Mouse (Mus musculus): ENCODE data around the gene Cryba4. TPM values are rescaled to one million over a fixed set of nuclear protein-coding genes. Genes with fewer than 3 reads are reported as not detected.

The Cryba4 gene
- polyA plus RNA-seq (2015; fragmentation: Illumina TruSeq; extraction: RNeasy Lipid Tissue Mini Kit (QIAGEN cat#74804); ENCODE audit: insufficient read depth, low replicate concordance): not detected

DNA sequence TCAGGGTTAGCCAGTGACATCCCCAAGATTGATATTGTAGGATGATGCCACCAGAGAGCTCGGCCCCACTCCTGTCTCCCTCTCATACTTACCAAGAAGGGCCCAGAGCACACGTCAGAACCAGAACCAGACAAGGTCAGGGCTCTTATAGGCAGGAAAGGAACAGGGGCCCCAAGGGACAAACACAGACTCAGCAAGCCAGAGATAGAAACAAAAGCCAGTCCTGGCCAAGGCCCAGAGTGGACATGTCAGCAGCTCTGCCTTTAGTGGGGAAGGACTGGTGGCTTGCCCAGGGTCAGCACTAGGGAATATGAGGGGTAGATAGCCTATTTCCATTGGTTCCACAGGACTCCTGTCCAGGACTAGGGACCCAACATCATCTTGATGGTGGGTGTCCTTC is at the start of gene Cryba4:
TSS of gene Cryba4 (minus strand) at position 119 of the 400 bp plus-strand sequence.

DNA sequence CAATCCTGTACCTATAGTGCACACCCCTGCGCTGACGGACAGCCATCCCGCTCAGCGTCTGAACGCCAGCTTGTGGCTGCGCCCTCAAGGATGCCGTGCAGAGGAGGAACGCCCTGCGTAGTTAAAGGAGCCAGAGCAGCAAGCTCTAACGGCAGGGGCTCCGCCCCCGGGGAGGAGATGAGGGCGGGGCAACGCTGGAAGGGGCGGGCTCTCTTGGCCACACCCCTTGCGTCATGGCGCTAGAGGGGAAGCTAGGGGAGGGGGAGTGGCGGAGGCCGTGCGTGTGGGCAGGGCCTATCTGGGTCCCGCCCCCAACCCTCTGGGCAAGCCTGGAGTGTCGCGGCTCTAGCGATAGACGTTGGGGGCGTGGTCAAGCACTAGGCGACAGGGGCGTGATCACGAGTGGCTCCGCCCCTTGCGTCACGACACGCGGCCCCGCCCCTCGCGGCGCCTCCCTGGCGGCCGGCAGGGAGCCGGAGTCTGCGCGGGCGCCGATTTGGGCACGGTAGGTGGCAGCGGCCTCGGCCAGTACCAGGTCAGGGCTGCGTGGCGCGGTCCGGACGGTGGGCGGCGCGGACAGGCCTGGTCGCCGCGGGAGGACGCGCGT is 24.1 kb upstream of the Cryba4 start, which contains the start of gene Tpst2:
TSS of gene Tpst2 (plus strand) at position 425 of the 607 bp plus-strand sequence.

DNA sequence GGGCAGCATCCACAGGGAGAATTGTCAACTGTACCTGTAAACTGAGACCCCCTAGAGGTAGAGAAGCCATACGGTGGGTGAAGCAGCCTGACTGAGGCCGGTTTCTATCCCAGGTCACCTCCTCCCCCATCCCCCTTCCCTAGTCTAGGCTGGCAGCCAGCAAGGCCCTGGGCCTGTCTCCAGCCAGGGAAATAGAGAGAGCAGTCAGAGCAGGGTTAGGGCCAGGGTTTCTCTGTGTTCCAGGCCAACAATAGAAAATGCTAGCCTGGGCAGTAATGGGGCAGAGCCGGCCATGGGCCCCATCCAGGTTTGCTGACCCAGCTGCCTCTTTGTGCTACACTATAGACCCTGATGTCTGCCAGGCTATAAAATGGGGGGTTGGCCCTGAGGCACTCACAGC is 3.1 kb upstream of the Cryba4 start, which contains the start of gene Crybb1:
TSS of gene Crybb1 (plus strand) at position 390 of the 400 bp plus-strand sequence.

Other genes starting within 250 kb of the Cryba4 start
- gene Crybb1, start 3.3 kb upstream of the Cryba4 start, polyA plus RNA-seq (2015; fragmentation: Illumina TruSeq; extraction: RNeasy Lipid Tissue Mini Kit (QIAGEN cat#74804); ENCODE audit: insufficient read depth, low replicate concordance): not detected
- 60.5 TPM for gene Tpst2, start 24.2 kb upstream of the Cryba4 start, polyA plus RNA-seq (2015; fragmentation: Illumina TruSeq; extraction: RNeasy Lipid Tissue Mini Kit (QIAGEN cat#74804); ENCODE audit: insufficient read depth, low replicate concordance)
- gene Tfip11, start 73.8 kb upstream of the Cryba4 start, polyA plus RNA-seq (2015; fragmentation: Illumina TruSeq; extraction: RNeasy Lipid Tissue Mini Kit (QIAGEN cat#74804); ENCODE audit: insufficient read depth, low replicate concordance): 19.0 TPM
- 11.9 TPM for gene Srrd, start 90.5 kb upstream of the Cryba4 start, polyA plus RNA-seq (2015; fragmentation: Illumina TruSeq; extraction: RNeasy Lipid Tissue Mini Kit (QIAGEN cat#74804); ENCODE audit: insufficient read depth, low replicate concordance)
- 20.8 TPM for gene Hps4, start 90.6 kb upstream of the Cryba4 start, polyA plus RNA-seq (2015; fragmentation: Illumina TruSeq; extraction: RNeasy Lipid Tissue Mini Kit (QIAGEN cat#74804); ENCODE audit: insufficient read depth, low replicate concordance)
- gene Gm6583, start 103.5 kb upstream of the Cryba4 start, polyA plus RNA-seq (2015; fragmentation: Illumina TruSeq; extraction: RNeasy Lipid Tissue Mini Kit (QIAGEN cat#74804); ENCODE audit: insufficient read depth, low replicate concordance): not detected
- gene Asphd2, start 142.3 kb upstream of the Cryba4 start, polyA plus RNA-seq (2015; fragmentation: Illumina TruSeq; extraction: RNeasy Lipid Tissue Mini Kit (QIAGEN cat#74804); ENCODE audit: insufficient read depth, low replicate concordance): not detected
- not detected for gene Gm6588, start 196.9 kb upstream of the Cryba4 start, polyA plus RNA-seq (2015; fragmentation: Illumina TruSeq; extraction: RNeasy Lipid Tissue Mini Kit (QIAGEN cat#74804); ENCODE audit: insufficient read depth, low replicate concordance)